Mouse (Mus musculus): ENCODE measurements around the gene Gm49450. TPM values are rescaled to one million over a fixed set of nuclear protein-coding genes. Genes with fewer than 3 reads are reported as not detected.

The Gm49450 gene
- total RNA-seq (2021): not detected
- long read RNA-seq, partial matches to known transcripts: 2 of 3 reads
- long read RNA-seq, other reads (novel, unspliced or antisense): 1 of 3 reads

- peak; percentile 96 to 97 for DNase-seq (ENCODE audit: low spot score in 2 of 2)
Observed at GRCm38 (mm10) chr15:98953401-98954356, at the start of gene Gm49450, which contains the start of gene Tuba1a. Gene Gm49450 (minus strand): TSS chr15:98953551. Gene Tuba1a (minus strand): TSS chr15:98953703.

- no peak for DNase-seq (ENCODE audit: low spot score in 2 of 2)
Observed at GRCm38 (mm10) chr15:99001451-99001931, 48.1 kb upstream of the Gm49450 start.

- DNase-seq (ENCODE audit: low spot score in 2 of 2): peak in 1 of 2 experiments; percentile 76
Observed at GRCm38 (mm10) chr15:99000535-99001283, 47.4 kb upstream of the Gm49450 start.

- DNase-seq (ENCODE audit: low spot score in 2 of 2): no peak
Observed at GRCm38 (mm10) chr15:98998775-98999157, 45.4 kb upstream of the Gm49450 start.

GRCm38 (mm10) chr15:98997938-98998774 lies 44.8 kb upstream of the Gm49450 start:
- no peak for DNase-seq (ENCODE audit: low spot score in 2 of 2)

- no peak for DNase-seq (ENCODE audit: low spot score in 2 of 2)
Observed at GRCm38 (mm10) chr15:98996840-98997239, 43.5 kb upstream of the Gm49450 start.

GRCm38 (mm10) chr15:98994957-98995520 lies 41.7 kb upstream of the Gm49450 start:
- DNase-seq (ENCODE audit: low spot score in 2 of 2): no peak

- peak; percentile 76 to 92 for DNase-seq (ENCODE audit: low spot score in 2 of 2)
Observed at GRCm38 (mm10) chr15:98993865-98994264, 40.5 kb upstream of the Gm49450 start.

- peak; percentile 89 to 96 for DNase-seq (ENCODE audit: low spot score in 2 of 2)
Observed at GRCm38 (mm10) chr15:98993093-98993793, 39.9 kb upstream of the Gm49450 start.

GRCm38 (mm10) chr15:98992086-98992912 lies 38.9 kb upstream of the Gm49450 start:
- DNase-seq (ENCODE audit: low spot score in 2 of 2): peak; percentile 79 to 87

- no peak for DNase-seq (ENCODE audit: low spot score in 2 of 2)
Observed at GRCm38 (mm10) chr15:98991540-98992050, 38.2 kb upstream of the Gm49450 start.

- no peak for DNase-seq (ENCODE audit: low spot score in 2 of 2)
Observed at GRCm38 (mm10) chr15:98990669-98991539, 37.6 kb upstream of the Gm49450 start.

GRCm38 (mm10) chr15:98989701-98990430 lies 36.5 kb upstream of the Gm49450 start:
- no peak for DNase-seq (ENCODE audit: low spot score in 2 of 2)

GRCm38 (mm10) chr15:98988787-98989186 lies 35.4 kb upstream of the Gm49450 start:
- no peak for DNase-seq (ENCODE audit: low spot score in 2 of 2)

GRCm38 (mm10) chr15:98987661-98988181 lies 34.4 kb upstream of the Gm49450 start:
- DNase-seq (ENCODE audit: low spot score in 2 of 2): no peak

GRCm38 (mm10) chr15:98987077-98987630 lies 33.8 kb upstream of the Gm49450 start:
- no peak for DNase-seq (ENCODE audit: low spot score in 2 of 2)

All from layer of hippocampus, adult 18-20 months (tissue).